Mouse (Mus musculus): ENCODE results near the gene Slc39a13. TPM values are rescaled to one million over a fixed set of nuclear protein-coding genes. Genes with fewer than 3 reads are reported as not detected.
A peak's percentile ranks its signal among the peaks of the same experiment; 100 is the strongest.
"Not testable (repeated sequence)": the region's sequence is repeated elsewhere in the genome, so short reads cannot be mapped to it uniquely, and the experiment has no call there.

The Slc39a13 gene
- 30.0 and 30.9 TPM in 2 replicates for polyA plus RNA-seq (2016; fragmentation: Nextera tagmentation; extraction: Ambion mirVana)

DNA sequence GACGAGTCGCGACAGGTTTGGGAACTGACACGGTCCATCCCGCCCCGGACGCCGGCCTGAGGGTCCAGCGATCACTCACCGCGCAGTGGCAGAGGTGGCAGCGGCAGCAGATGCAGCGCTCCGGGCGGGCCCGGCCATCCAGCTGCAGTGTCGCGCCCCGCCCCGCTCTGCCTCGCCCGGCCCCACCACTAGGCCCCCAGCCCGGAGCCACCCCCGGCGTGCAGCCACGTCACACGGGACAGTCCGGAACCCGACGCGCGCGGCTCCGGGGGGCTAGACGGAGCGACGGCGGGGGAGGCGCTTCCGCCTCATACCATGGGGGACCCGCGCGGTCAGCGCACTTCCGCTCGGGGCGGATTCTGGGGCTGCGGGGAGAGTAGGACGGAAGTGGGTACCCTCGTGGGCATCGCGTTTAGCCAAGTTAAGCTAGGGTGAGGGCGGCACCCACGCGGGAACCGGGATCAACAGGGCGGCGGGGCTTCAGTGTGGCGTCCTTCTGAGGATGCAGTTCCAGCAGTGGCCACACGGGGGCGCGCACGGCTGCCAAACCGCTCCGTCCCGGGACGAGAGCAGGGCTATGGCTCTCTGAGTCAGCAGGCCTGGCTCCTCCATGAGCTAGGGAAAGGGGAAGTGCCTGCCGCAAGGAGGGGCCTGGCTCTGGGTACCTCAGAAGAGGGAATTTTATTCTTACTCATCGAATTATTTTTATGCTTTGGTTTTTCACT lies at the start of gene Slc39a13:
Gene Slc39a13, minus strand, starts transcription at position 342 of the 725 bp plus-strand sequence.
- no peaks in the 10 kb centered on the region for H3K9me3 ChIP-seq
- ATAC-seq (ENCODE audit: low FRiP score, low read depth): peak; percentile 95
- peak within 1 kb of the TSS; percentile 78 for H3K9ac ChIP-seq
- peak within 1 kb of the TSS; percentile 69 for H3K4me3 ChIP-seq
- H3K27me3 ChIP-seq (replicated peaks): no peaks in the 10 kb centered on the region
- H3K4me2 ChIP-seq (replicated peaks): peak within 1 kb of the TSS; percentile 82
- WGBS: 1% methylated on average over 64 of the region's 69 CpGs
- peaks cover 23% of the 10 kb centered on the region for H3K4me1 ChIP-seq
- peak within 1 kb of the TSS; percentile 50 for H3K27ac ChIP-seq
- no peaks in the 10 kb centered on the region for H3K36me3 ChIP-seq

DNA sequence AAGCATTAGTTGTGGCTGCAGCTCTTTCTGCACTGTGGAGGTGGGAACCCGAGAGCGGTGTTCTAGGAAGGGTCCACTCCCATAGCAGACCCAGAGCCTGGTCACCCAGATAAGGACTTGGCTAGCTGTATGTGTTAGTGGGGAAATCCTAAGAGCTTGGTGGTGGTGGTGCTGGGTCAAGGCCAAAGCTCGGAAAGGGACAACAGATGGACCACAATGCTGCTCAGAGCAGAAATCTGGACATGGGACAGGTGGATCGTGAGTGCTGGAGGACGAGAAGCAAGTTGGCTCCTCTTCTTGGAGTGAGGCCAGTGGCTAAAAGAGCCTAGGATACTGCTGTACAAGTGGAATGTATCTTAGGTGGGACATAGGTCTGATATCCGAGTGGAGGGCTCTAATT lies 49.3 kb upstream of the Slc39a13 start:
- WGBS: 88% methylated on average over 6 of the region's 6 CpGs
- ATAC-seq (ENCODE audit: low FRiP score, low read depth): no peak
- H3K9ac ChIP-seq: no peak overlapping the region

DNA sequence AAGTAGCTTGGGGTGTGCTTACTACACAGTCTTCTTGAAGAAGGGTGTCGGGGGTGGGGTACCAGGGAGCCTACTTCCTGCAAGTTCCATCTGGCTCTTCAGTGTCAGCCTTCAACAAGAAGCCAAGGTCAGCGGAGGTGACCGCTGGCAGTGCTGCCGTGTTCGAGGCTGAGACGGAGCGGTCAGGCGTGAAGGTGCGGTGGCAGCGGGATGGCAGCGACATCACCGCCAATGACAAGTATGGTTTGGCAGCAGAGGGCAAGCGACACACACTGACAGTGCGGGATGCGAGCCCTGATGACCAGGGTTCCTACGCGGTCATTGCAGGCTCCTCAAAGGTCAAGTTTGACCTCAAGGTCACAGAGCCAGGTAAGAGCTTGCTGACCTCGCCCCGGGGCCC lies 48.8 kb upstream of the Slc39a13 start:
- Histone ChIP-seq H3K4me3 (no peak overlapping the region), H3K4me1 (peaks cover 6% of the 10 kb centered on the region), H3K27ac (no peak overlapping the region), H3K9me3 (no peaks in the 10 kb centered on the region), H3K36me3 (no peaks in the 10 kb centered on the region), H3K4me2 (replicated peaks) (no peak overlapping the region), H3K9ac (no peak overlapping the region), H3K27me3 (replicated peaks) (0 out of 2 replicates have a peak, but pooled peaks cover 6% of the 10 kb centered on the region)
- ATAC-seq (ENCODE audit: low FRiP score, low read depth): no peak
- 92% methylated on average over 19 of the region's 19 CpGs for WGBS

More for the DNA sequence above, 49.3 kb upstream of the Slc39a13 start:
- Histone ChIP-seq H3K27me3 (replicated peaks) (peaks cover 6% of the 10 kb centered on the region; the same call in 1 of the 2 replicates), H3K4me2 (replicated peaks) (no peak overlapping the region), H3K4me1 (peaks cover 6% of the 10 kb centered on the region), H3K4me3 (no peak overlapping the region), H3K9me3 (no peaks in the 10 kb centered on the region), H3K36me3 (no peaks in the 10 kb centered on the region), H3K27ac (no peak overlapping the region)

DNA sequence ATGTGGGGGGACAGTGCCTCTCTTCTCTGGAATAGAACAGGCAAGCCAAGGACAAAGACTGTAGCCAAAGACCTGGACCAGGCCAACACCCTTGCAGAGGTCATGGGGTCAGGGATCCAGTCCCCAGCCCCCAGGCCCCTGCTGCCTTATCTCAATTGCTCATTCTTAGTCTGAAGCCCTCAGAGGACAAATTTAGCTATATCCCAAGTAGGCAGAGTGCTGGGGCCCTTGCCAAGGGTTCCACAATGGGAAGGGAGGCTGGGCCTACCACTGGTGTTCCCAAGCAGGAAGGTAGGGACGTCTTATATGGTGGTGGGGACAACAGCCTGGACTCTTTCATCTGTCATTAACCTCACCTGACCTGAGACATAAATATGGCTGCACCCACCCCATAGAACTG lies 48.4 kb upstream of the Slc39a13 start:
- no peak for ATAC-seq (ENCODE audit: low FRiP score, low read depth)
- Histone ChIP-seq H3K27ac (no peak overlapping the region), H3K9ac (no peak overlapping the region), H3K4me2 (replicated peaks) (no peak overlapping the region), H3K9me3 (no peaks in the 10 kb centered on the region), H3K36me3 (no peaks in the 10 kb centered on the region), H3K27me3 (replicated peaks) (0 out of 2 replicates have a peak, but pooled peaks cover 6% of the 10 kb centered on the region), H3K4me1 (peaks cover 6% of the 10 kb centered on the region), H3K4me3 (no peak overlapping the region)
- 72% methylated on average over 1 of the region's 1 CpGs for WGBS

DNA sequence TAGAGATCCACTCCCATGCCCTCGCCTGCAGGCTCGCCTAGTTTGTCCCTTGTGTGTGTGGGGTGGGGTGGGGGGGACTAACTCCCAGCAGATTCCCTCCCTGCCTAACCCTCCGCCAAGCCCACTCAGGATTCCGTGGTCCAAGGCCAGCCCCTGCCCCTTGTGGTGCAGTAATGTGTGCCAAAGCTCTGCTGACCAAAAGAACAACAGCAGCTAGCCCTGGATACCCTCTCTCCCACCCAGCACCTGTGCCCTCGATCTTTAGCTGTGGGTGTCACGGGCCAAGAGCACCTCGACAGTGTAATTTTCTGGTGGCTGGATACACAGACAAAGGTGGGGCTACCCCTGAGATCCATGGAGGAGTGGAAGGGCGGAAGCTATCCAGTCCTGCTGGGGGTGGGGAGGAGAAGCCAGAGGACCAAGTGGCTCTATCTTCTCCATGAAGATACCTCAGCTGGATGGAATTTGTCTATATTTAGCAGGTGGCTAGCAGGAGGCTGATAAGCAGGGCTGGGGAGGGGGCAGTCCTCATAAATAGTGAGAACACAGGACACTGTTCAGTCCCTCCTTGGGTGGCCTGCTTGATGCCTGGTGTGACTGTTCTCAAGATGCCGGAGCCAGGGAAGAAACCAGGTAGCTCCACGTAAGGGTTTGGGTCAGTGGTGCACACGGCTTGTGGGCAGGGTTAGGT lies 47.5 kb upstream of the Slc39a13 start, which contains the start of gene Mybpc3:
Gene Mybpc3, plus strand, starts transcription at position 560 of the 691 bp plus-strand sequence.
- H3K36me3 ChIP-seq: no peaks in the 10 kb centered on the region
- 85% methylated on average over 11 of the region's 11 CpGs for WGBS
- no peak within 1 kb of the TSS for H3K9ac ChIP-seq
- H3K4me1 ChIP-seq: peaks cover 6% of the 10 kb centered on the region
- H3K4me3 ChIP-seq: no peak within 1 kb of the TSS
- H3K27ac ChIP-seq: no peak within 1 kb of the TSS
- ATAC-seq (ENCODE audit: low FRiP score, low read depth): no peak
- H3K27me3 ChIP-seq (replicated peaks): 0 out of 2 replicates have a peak, but pooled peaks cover 6% of the 10 kb centered on the region
- no peak within 1 kb of the TSS for H3K4me2 ChIP-seq (replicated peaks)
- H3K9me3 ChIP-seq: no peaks in the 10 kb centered on the region

DNA sequence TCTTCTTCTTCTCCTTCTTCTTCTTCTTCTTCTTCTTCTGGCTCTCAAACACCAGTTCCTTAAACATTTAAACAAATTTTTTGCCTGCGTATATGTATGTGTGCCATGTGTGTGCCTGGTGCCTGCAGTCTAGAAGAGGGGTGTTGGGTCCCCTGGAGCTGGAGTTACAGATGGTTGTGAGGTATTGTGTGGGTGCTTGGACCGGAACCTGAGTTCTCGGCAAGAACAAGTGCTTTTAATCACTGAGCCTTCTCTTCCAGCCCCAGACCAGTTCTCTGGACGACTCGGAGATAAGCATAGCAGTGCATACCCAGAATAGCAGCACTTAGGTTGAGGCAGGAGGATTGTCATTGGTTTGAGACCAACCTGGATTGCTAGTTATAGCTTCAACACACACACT lies 46.6 kb upstream of the Slc39a13 start:
- Histone ChIP-seq H3K4me2 (replicated peaks) (no peak overlapping the region), H3K27me3 (replicated peaks) (0 out of 2 replicates have a peak, but pooled peaks cover 6% of the 10 kb centered on the region), H3K9me3 (no peaks in the 10 kb centered on the region), H3K9ac (no peak overlapping the region), H3K36me3 (no peaks in the 10 kb centered on the region), H3K4me1 (peaks cover 6% of the 10 kb centered on the region), H3K4me3 (no peak overlapping the region), H3K27ac (no peak overlapping the region)
- 86% methylated on average over 5 of the region's 5 CpGs for WGBS
- ATAC-seq (ENCODE audit: low FRiP score, low read depth): no peak

DNA sequence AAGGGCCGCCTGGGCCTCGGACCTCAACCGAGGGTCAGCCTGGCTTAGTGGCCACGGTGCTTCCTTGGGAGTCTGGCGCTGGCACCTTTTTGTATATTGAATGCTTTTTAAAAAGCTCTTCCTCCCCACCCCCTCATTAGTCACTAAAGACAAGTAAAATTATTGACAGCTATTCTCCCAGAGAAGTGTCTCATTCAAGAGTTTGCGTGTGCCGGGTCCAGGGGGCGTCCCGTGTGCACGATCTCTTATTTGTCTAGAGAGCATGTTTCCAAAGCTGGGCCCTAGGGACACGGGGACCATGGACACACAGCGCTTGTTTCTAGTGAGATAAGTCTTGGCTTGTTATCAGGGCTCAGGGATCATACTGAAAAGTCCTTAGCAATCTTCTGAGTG lies 45.4 kb upstream of the Slc39a13 start:
- Histone ChIP-seq H3K4me1 (peaks cover 6% of the 10 kb centered on the region), H3K9me3 (no peaks in the 10 kb centered on the region), H3K36me3 (no peaks in the 10 kb centered on the region), H3K27ac (no peak overlapping the region), H3K4me3 (peak overlapping the region; percentile 35), H3K27me3 (replicated peaks) (0 out of 2 replicates have a peak, but pooled peaks cover 6% of the 10 kb centered on the region), H3K4me2 (replicated peaks) (peak overlapping the region; percentile 83), H3K9ac (peak overlapping the region; percentile 58)
- peak; percentile 22; the same call in 1 of the 2 replicates for ATAC-seq (ENCODE audit: low FRiP score, low read depth)
- 37% methylated on average over 12 of the region's 12 CpGs for WGBS

DNA sequence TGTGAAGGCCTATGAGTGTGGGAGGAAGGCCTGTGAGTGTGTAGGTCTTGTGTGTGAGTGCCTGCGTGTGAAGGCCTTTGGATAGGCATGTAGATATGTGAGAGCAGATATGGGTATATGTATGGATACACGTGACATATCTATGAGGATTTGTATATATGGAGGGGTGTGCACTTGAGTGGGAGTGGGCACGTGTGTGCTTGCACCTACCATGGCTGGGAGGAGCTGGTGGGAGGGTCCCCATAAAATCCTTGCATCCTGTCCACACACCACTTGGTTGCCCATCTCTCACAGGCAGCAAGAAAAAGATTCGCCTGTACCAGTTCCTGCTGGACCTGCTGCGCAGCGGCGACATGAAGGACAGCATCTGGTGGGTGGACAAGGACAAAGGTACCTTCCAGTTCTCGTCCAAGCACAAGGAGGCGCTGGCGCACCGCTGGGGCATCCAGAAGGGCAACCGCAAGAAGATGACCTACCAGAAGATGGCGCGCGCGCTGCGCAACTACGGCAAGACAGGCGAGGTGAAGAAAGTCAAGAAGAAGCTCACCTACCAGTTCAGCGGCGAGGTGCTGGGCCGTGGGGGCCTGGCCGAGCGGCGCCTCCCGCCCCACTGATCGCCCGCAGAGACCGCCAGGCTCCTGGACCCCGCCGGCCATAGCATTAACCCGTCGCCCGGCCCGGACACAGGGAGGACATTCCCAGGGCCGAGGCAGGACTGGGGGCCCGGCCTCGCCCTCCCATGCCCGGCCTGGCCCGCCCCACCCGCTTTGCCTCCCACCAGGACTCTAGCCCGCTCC lies 44.8 kb upstream of the Slc39a13 start:
- H3K9me3 ChIP-seq: no peaks in the 10 kb centered on the region
- 7% methylated on average over 42 of the region's 42 CpGs for WGBS
- peak; percentile 74 for ATAC-seq (ENCODE audit: low FRiP score, low read depth)
- H3K36me3 ChIP-seq: no peaks in the 10 kb centered on the region
- H3K27ac ChIP-seq: no peak overlapping the region
- peak overlapping the region; percentile 58 for H3K9ac ChIP-seq
- peak overlapping the region; percentile 35 for H3K4me3 ChIP-seq
- peaks cover 6% of the 10 kb centered on the region for H3K4me1 ChIP-seq
- H3K4me2 ChIP-seq (replicated peaks): peak overlapping the region; percentile 83
- H3K27me3 ChIP-seq (replicated peaks): 0 out of 2 replicates have a peak, but pooled peaks cover 6% of the 10 kb centered on the region

DNA sequence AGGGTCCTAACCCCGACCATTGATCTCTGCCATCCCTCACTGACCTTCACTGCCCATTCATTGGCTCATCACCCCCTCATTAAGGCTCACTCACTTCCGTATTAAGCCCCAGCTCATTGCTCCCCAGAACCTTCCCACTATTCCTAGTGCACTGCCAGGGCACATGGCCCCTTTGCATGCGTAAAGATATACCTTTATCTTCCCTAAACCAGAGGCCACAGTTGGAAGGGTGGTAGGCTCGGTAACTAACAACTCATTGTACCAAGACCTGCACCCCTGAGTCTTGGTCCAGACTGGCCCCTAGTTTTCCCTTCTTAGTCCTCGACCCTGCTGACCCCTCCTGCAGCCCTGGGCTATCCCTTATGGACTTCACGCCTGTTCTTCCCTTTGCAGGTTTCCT lies 43.6 kb upstream of the Slc39a13 start:
- Histone ChIP-seq H3K9me3 (no peaks in the 10 kb centered on the region), H3K27ac (no peak overlapping the region), H3K9ac (no peak overlapping the region), H3K4me1 (peaks cover 6% of the 10 kb centered on the region), H3K36me3 (no peaks in the 10 kb centered on the region), H3K4me2 (replicated peaks) (no peak overlapping the region), H3K27me3 (replicated peaks) (0 out of 2 replicates have a peak, but pooled peaks cover 6% of the 10 kb centered on the region), H3K4me3 (no peak overlapping the region)
- 73% methylated on average over 6 of the region's 6 CpGs for WGBS
- no peak for ATAC-seq (ENCODE audit: low FRiP score, low read depth)

DNA sequence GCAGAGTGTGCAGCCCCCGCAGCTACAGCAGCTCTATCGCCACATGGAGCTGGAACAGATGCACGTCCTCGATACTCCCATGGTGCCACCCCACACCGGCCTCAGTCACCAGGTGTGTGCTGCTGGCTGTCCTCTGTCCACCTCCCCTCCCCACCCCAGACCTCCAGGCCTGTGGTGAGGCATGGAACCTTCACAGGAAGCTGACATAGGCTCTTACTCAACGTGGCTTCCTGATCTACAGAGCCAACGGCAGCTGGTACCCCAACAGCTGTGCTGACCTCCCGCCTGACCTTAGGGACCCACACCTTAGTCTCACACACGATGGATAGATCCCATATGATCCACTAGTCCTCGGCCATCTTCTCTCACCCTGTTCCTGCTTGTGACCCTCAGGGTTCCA lies 43.1 kb upstream of the Slc39a13 start:
- H3K9me3 ChIP-seq: no peaks in the 10 kb centered on the region
- H3K4me1 ChIP-seq: peaks cover 6% of the 10 kb centered on the region
- H3K4me3 ChIP-seq: no peak overlapping the region
- ATAC-seq (ENCODE audit: low FRiP score, low read depth): no peak
- H3K36me3 ChIP-seq: no peaks in the 10 kb centered on the region
- WGBS: 83% methylated on average over 10 of the region's 10 CpGs
- no peak overlapping the region for H3K27ac ChIP-seq
- no peak overlapping the region for H3K4me2 ChIP-seq (replicated peaks)
- 0 out of 2 replicates have a peak, but pooled peaks cover 6% of the 10 kb centered on the region for H3K27me3 ChIP-seq (replicated peaks)
- H3K9ac ChIP-seq: no peak overlapping the region

DNA sequence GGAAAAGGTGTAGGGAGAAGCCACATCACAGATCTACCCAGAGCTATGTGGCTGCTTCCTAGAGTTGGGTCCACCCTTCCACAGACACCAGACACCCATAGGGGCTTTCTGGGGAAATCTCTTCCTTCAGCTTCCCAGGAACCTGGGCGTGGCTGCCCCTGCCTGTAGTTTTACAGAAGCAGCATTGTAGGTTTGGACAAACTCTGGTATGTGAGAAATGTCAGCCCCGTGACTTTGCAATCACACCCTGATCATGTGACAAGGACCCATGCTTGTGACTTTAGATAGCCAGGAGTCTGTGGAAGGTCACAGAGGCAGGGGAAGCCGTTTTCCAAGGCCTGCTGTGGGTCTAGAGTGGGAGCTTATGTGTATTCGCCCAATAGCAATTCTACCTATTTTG lies 42.3 kb upstream of the Slc39a13 start:
- no peak overlapping the region for H3K4me3 ChIP-seq
- no peaks in the 10 kb centered on the region for H3K36me3 ChIP-seq
- no peak overlapping the region for H3K4me2 ChIP-seq (replicated peaks)
- 0 out of 2 replicates have a peak, but pooled peaks cover 6% of the 10 kb centered on the region for H3K27me3 ChIP-seq (replicated peaks)
- no peak for ATAC-seq (ENCODE audit: low FRiP score, low read depth)
- H3K9me3 ChIP-seq: no peaks in the 10 kb centered on the region
- 63% methylated on average over 4 of the region's 4 CpGs for WGBS
- H3K9ac ChIP-seq: no peak overlapping the region
- peaks cover 6% of the 10 kb centered on the region for H3K4me1 ChIP-seq
- no peak overlapping the region for H3K27ac ChIP-seq

DNA sequence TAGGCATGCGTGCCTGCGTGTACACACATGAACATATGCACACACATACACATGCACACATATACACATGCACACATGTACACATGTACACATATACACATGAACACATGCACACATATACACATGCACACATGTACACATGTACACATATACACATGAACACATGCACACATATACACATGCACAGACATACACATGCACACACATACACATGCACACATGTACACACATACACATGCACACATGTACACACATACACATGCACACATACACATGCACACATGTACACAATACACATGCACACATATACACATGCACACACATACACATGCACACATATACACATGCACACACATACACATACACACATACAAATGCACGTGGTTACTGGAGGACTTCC lies 41.6 kb upstream of the Slc39a13 start:
- WGBS: 94% methylated on average over 3 of the region's 3 CpGs
- H3K9me3 ChIP-seq; H3K4me2 ChIP-seq (replicated peaks); H3K27ac ChIP-seq; H3K4me3 ChIP-seq; H3K36me3 ChIP-seq; H3K4me1 ChIP-seq; ATAC-seq (ENCODE audit: low FRiP score, low read depth); H3K27me3 ChIP-seq (replicated peaks); H3K9ac ChIP-seq: not testable (repeated sequence)

Measured in neural tube, embryonic 12.5 days (tissue).